Mouse (Mus musculus) left cerebral cortex, postnatal 4 days (tissue): ENCODE measurements around the gene Kdm1b. TPM values are rescaled to one million over a fixed set of nuclear protein-coding genes. Genes with fewer than 3 reads are reported as not detected.

Experiments used
- DNase-seq: peaks from one replicate; pipeline ENCODE4 v3.0.0-alpha.2; 2022
- intact Hi-C: fragments of 180-260 bp; cut with DNase I; formaldehyde crosslinking; loops from one replicate; pipeline ENCODE4 v1.15.1; 2025
- total RNA-seq, 2 experiments: library from RNA; stranded (reverse); gene quantifications; 2 replicates each; pipeline ENCODE4 v1.2.3; 2021

Kdm1b gene
- total RNA-seq, 2 experiments from 2014 or later: 23.8 to 34.7 TPM

DNA sequence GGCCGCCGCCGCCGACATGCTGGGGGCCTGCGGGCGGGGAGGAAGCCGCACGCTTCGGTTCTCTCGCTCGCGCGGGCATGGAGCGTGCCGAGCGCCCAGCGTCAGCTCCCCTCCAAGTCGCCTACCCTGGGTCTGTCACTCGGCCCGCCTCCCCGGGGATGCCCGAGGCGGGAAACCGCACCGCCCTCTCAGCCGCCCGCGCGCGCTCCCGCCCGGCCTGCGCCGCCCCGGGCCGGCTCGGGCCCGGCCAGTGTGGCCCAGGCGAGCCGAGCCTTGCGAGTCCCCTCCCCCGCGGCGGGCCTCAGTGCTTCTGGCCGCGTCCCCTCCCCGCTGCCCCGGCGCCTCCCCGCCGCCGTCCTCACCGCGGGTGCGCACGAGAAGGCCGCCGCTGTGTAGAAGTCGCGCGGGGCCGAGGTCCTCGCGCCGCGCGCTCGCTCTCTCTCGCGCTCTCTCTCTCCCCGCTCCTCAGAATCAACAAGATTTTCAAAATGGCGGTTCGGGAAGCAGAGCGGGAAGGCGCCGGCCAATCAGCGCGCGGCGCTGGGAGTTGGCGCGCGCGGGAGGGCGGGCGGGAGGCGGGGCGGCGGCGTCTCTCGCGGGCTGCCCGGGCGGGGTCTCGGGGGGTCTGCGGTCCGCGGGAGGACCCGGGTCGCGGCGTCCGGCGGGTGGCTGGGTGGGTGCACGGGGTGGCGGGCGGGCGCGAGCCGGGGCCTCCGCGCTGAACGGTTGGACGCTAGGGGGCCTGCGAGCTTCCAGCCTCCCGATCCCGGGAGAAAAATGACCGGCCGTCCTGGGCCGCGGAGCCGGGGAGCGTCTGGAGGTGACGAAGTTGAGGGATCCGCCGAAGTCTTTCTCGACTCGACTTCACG is 62.6 kb downstream of the Kdm1b start, which contains the start of gene Dek:
Dek (minus strand) TSS at position 491 of the 869 bp plus-strand sequence.
- DNase-seq: peak; percentile 89
- intact Hi-C loops: no loop called here

GRCm38 (mm10) chr13:47106580-47106888 is 63.2 kb downstream of the Kdm1b start:
- intact Hi-C loops: no loop called here
- DNase-seq: no peak

- intact Hi-C loops: no loop called here
- no peak for DNase-seq
Observed at GRCm38 (mm10) chr13:47109239-47109638, 65.9 kb downstream of the Kdm1b start.

- intact Hi-C loops: no loop called here
- DNase-seq: no peak
Observed at GRCm38 (mm10) chr13:47111185-47111584, 67.9 kb downstream of the Kdm1b start.

DNA sequence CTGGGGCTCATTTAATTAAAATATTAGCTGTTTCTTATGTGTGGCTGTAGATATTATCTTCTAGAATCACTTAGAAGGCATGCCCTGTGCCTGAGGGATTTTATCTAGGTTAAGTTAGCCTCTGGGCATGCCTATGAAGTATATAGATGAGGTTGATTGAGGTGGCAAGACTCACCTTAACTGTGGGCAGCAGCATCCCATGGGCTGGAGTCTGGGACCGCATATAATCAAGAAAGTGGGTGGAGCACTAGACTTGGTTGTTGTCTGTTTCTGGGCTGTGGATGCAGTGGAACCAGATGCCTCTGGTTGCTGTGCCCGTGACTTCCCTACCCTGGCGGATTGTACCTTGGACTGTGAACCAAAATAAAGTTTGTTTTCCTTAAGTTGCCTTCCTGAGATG is 68.8 kb downstream of the Kdm1b start:
- intact Hi-C loops: no loop called here
- DNase-seq: no peak

- DNase-seq: no peak
- intact Hi-C loops: no loop called here
Observed at GRCm38 (mm10) chr13:47112924-47113323, 69.6 kb downstream of the Kdm1b start.

DNA sequence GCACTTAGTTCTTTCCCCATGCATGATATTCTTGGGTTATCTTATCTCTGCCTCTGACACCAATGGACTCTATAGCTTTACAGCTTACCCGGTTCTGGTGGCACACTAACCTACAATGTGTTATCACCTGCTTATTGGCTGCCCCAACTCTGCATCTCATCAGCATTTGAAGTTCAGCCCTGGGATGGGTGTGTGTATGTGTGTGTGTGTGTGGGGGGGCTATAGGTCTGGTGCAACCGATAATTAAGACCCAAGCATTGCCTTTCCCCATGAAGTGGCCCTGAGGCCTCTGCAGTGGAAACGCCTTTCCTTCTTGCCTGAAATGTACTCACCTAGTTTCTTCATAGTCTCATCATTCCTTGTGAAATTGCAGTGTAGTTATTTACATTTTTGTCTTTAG is 72.7 kb downstream of the Kdm1b start:
- no peak for DNase-seq
- intact Hi-C loops: no loop called here

DNA sequence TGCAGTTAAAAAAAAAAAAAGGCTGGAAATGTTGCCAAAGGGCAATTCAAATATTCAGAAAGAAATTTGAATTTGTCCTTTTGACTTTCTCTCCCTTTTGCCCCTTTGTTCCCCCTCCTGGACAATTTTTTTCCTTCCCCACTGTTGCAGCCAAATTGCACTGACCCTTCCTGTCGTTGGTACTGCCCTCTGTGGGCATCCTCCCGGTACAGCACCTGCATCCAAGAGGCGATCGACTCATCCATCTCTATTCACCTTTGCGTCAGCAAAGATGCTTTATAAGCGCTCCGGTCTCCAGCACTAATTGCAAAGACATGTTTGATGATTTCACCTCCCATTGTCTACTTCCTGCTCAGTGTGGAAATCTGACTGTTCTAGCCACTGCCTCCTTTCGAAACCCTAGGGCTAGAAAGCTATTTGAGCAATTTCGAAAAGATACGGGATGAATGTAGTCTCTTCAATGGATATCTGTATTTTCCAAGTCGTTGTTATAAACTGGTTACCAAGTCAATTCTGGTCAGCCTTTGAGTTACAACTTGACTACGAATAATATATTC is 78.1 kb downstream of the Kdm1b start:
- DNase-seq: peak; percentile 34
- intact Hi-C loops: no loop called here

DNA sequence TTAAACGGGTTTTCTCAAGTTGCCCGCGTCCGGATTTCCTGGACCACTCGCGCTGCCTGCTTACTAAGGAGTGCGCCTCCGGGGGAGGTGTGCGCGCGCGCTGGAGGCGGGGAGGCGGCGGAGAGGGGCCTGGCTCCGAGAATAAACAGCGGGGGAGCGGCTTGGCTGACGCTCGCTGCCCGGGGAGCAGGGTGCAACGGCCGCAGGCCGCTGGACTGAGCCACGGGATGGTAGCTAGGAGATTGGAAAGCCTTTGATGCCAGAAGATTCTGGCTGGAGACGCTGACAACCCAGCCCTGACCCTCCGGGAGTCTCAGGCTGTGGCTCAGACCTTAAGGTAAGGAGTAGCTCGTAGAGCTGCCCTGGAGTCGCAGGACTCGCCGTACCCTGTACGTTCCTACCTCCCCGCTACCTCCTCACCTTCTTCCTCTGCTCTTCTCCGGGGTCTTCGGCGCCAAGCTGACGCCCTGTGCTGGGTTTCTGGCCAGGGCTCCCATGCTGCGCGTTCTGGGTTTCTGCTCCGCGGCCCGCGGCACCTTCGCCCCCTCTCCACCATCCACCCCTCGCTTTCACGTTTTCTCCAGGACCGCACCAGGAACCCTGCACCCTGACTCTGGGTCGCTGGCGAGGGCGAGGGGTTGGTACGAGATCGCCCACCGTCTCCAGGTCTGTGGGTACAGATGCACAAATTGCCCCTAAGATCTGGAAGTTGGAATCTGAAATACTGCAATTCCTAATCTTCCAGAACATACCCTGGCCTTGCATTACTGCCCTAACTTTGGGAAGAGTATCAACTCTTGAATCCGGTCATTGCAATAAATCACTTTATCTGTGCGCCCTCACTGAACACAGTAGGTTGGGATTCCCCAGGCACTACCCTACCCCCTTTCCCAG is 79.5 kb downstream of the Kdm1b start, which contains the start of gene Rnf144b:
Rnf144b (plus strand) TSS at position 120 of the 894 bp plus-strand sequence.
- intact Hi-C loops: no loop called here
- DNase-seq: peak; percentile 17

DNA sequence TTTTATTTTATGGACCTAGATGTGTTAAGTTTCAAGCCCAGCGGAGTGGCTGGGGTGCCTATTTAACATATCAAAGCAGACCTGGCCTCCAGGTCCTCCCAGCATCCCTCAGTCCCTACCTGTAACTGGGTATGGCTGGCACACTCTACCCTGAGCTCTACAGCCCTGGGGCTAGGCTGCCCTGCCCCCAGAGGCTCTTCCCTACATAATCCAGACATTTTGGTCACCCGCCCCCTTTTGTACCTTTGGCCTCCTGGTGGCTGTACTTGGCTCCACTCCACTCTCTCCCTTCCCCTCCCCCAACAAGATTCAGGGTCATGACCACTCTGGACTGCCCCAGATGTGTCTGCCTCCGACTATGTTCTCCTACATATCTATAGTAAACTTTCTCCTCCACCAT is 81.2 kb downstream of the Kdm1b start:
- intact Hi-C loops: no loop called here
- no peak for DNase-seq

- intact Hi-C loops: no loop called here
- DNase-seq: peak; percentile 18
Observed at GRCm38 (mm10) chr13:47124986-47125385, 81.7 kb downstream of the Kdm1b start.

- intact Hi-C loops: no loop called here
- DNase-seq: no peak
Observed at GRCm38 (mm10) chr13:47125595-47125994, 82.3 kb downstream of the Kdm1b start.

DNA sequence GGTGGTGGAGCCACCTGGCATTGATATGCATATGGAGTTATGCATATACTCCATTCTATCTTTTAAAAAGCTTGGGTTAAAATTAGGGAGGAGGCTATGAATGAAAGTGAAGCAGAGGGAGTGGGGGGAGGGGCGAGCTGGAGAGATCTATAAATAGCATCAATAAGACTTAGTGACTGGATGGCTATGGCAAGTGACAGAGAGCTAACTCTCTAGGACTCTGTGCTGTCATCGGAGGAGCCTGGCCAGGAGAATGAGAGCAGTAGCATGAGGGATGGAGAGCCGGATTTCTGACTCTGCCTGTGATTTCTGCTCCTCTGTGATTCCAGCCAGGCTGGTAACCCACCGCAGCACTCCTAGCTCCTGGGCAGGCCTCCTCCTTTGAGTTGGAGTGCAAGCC is 85.8 kb downstream of the Kdm1b start:
- DNase-seq: no peak
- intact Hi-C loops: no loop called here

DNA sequence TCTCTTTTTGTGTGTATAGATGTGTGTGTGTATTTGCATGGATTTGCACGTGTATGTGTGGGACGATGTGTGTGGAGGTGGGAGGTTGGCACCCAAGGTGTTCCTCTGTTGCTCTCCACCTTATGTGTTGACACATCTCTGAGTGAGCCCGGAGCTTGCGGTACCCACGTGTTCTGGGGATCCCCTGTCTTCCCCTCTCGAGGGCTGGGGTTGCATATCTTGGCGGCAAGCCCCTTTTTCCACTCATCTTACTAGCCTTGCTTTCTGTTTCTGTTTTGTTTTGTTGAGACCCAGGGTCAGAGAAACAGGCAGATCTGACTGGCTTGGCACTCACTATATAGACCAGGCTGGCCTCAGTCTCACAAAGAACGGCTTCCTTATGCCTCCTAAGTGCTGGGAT is 89.8 kb downstream of the Kdm1b start:
- DNase-seq: no peak
- intact Hi-C loops: no loop called here

GRCm38 (mm10) chr13:47134836-47135235 is 91.5 kb downstream of the Kdm1b start:
- intact Hi-C loops: no loop called here

More at GRCm38 (mm10) chr13:47134836-47135235, 91.5 kb downstream of the Kdm1b start:
- no peak for DNase-seq

Other genes with a start within 250 kb of the Kdm1b start
- 10 to 100 TPM; 30.8 to 30.9 TPM for gene Kif13a, start 113.6 kb upstream of the Kdm1b start, total RNA-seq
- gene Nhlrc1, start 28.6 kb upstream of the Kdm1b start, total RNA-seq: 10 to 100 TPM; 13.8 to 14.9 TPM
- 10 to 100 TPM; 11.8 to 14.8 TPM for gene Tpmt, start 1.2 kb downstream of the Kdm1b start, total RNA-seq
- 10 to 100 TPM; 60.4 to 65.4 TPM for gene Dek, start 62.7 kb downstream of the Kdm1b start, total RNA-seq
- 1 to 10 TPM; 6.3 to 6.5 TPM for gene Rnf144b, start 79.2 kb downstream of the Kdm1b start, total RNA-seq